Mouse (Mus musculus) kidney, adult 2 months (tissue): ENCODE results near the gene Ceacam19.
A peak's percentile ranks its signal among the peaks of the same experiment; 100 is the strongest.

ENCODE experiments used
- CTCF ChIP-seq: fragments of 200-500 bp; conservative IDR thresholded peaks from 2 replicates; pipeline ENCODE4 v1.5.1; 2011; ENCODE audit warnings: low read depth, mild to moderate bottlenecking, control low read depth, low read length, moderate library complexity, mixed read lengths; ENCODE audit not compliant: insufficient read depth, insufficient read length
- POLR2A ChIP-seq: fragments of 200-500 bp; IDR thresholded peaks from one replicate; pipeline ENCODE4 v1.6.1; 2011; ENCODE audit warnings: low read depth, low read length, control low read depth

DNA sequence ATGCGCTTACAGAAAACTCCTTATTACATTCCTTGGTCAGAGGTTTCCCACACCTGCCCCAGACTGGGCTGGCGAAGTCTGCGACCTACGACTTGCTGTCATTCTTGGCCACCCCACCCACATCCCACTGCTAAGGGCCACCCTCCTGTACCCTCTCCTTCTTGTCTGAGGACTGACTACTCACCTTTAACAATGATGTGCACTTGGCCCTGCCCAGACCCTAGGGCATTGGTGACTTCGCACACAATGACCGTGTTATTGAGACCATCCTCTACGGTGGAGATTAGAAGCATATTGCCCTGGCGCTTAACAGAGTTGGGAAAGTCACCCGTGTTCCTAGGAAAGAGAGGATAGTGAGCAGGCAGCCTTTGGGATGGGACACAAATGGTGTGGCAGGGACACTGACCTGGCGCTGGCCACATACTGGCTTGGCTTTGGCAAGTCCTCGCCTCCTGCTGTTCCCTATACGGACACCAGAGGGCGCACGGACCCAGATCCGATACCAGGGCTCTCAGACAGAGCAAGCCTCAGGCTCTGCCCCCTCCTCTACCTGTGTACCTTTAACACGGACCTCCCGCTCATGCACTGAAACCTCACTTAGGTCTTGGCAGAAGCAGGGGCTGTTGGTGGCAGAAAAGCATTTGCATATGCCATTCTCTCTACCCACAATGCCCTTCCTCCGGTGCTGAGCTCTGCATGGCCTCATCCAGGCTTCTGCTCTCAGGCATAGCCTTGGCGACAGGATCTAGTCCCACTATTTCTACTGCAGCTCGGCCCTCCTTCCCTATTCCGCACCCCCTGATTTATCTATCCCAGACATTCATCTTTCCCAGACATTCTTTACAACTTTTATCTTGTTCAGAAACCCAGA lies 22.9 kb upstream of the Ceacam19 start:
- peak; percentile 91 for TF ChIP-seq CTCF
- TF ChIP-seq POLR2A: no peak
